ENCODE assay signal across 8 mouse cellular contexts in genomic region chr19:46315752-46316610, GRCm38 (mm10). TPM values are rescaled to one million over a fixed set of nuclear protein-coding genes. Genes with fewer than 3 reads are reported as not detected.
A peak's percentile ranks its signal among the peaks of the same experiment; 100 is the strongest.
DNase-seq lines count a peak whose midpoint lies in the region; ATAC-seq and TF ChIP-seq lines count a peak whose summit lies in the region.

No protein-coding gene starts in this region.

- whole genome bisulfite sequencing in olfactory bulb, adult 2 months, result 42% methylated on average over 12 of the region's 12 CpGs

- no peak for TF ChIP-seq POLR2A in olfactory bulb, adult 2 months (IDR thresholded peaks at IDR 0.05; ENCODE audit: insufficient read depth, low read depth, low read length)

- TF ChIP-seq CTCF in olfactory bulb, adult 2 months (IDR thresholded peaks at IDR 0.05; ENCODE audit: insufficient read depth, low read depth, low read length), result no peak

- peak overlapping the region; percentile 96 for H3K4me3 ChIP-seq in olfactory bulb, adult 2 months (ENCODE audit: insufficient read depth, low read depth, low read length)

- no peak overlapping the region for H3K27ac ChIP-seq in olfactory bulb, adult 2 months (ENCODE audit: insufficient read depth, low read depth, low read length)

- H3K4me1 ChIP-seq in olfactory bulb, adult 2 months (ENCODE audit: control insufficient read depth, insufficient read depth, low read length), result peaks cover 55% of the 10 kb centered on the region

- no peak for ATAC-seq in frontal cortex, adult (ENCODE audit: low TSS enrichment)

- peak; percentile 6 to 8 for DNase-seq in frontal cortex, postnatal 14 days (ENCODE audit: low spot score in 2 of 2)
- peak; percentile 29 to 64 for DNase-seq in spleen, postnatal 4 days (ENCODE audit: low spot score in 2 of 2)
- no peak for DNase-seq in spleen, adult 18-20 months
- DNase-seq in left cerebral cortex, adult 9 months (ENCODE audit: low spot score in 2 of 2), result peak; percentile 10 to 33
- no peak for DNase-seq in kidney, adult 18-20 months
- no peak for DNase-seq in adrenal gland, postnatal 36 days

RNA-seq across cellular contexts. Expression of gene Psd, which starts 11.0 kb away (rescaled TPM):
- not detected in 2 replicates for polyA plus RNA-seq in olfactory bulb, adult 2 months (2012; ENCODE audit: insufficient read depth, insufficient read length, low replicate concordance, missing spikeins)
- total RNA-seq in adrenal gland, postnatal 36 days (2021), result 1 to 10 TPM; 6.0 to 7.5 TPM

RNA-seq across cellular contexts. Expression of gene Nfkb2, which starts 11.9 kb away (rescaled TPM):
- not detected in 2 replicates for polyA plus RNA-seq in olfactory bulb, adult 2 months (2012; ENCODE audit: insufficient read depth, insufficient read length, low replicate concordance, missing spikeins)
- 10 to 100 TPM; 39.9 to 42.6 TPM for total RNA-seq in adrenal gland, postnatal 36 days (2021)

RNA-seq across cellular contexts. Expression of gene Fbxl15, which starts 12.0 kb away (rescaled TPM):
- not detected in 2 replicates for polyA plus RNA-seq in olfactory bulb, adult 2 months (2012; ENCODE audit: insufficient read depth, insufficient read length, low replicate concordance, missing spikeins)
- total RNA-seq in adrenal gland, postnatal 36 days (2021), result 10 to 100 TPM in 1 of 2 experiments, 1 to 10 TPM in 1; 9.2 to 10.0 TPM

RNA-seq across cellular contexts. Expression of gene Cuedc2, which starts 22.5 kb away (rescaled TPM):
- polyA plus RNA-seq in olfactory bulb, adult 2 months (2012; ENCODE audit: insufficient read depth, insufficient read length, low replicate concordance, missing spikeins), result not detected in 2 replicates
- total RNA-seq in adrenal gland, postnatal 36 days (2021), result 10 to 100 TPM; 74.7 to 77.8 TPM

RNA-seq across cellular contexts. Expression of gene Mfsd13a, which starts 24.9 kb away (rescaled TPM):
- not detected in 2 replicates for polyA plus RNA-seq in olfactory bulb, adult 2 months (2012; ENCODE audit: insufficient read depth, insufficient read length, low replicate concordance, missing spikeins)
- total RNA-seq in adrenal gland, postnatal 36 days (2021), result 1 to 10 TPM; 5.2 to 7.5 TPM

Comparison
In these comparisons a context has a peak if more than half of its experiments do, and no peak if none do; other contexts are left out.
1. DNase-seq: peak in frontal cortex, postnatal 14 days (2 of 2), spleen, postnatal 4 days (2 of 2) and left cerebral cortex, adult 9 months (2 of 2); none in spleen, adult 18-20 months (0 of 2), kidney, adult 18-20 months (single experiment) and adrenal gland, postnatal 36 days (0 of 2).